Mouse (Mus musculus) yolk sac, embryonic 10.5 days (tissue): ENCODE measurements around the gene St8sia4.

Experiments
- DNase-seq: peaks from one replicate; pipeline ENCODE4 v3.0.0-alpha.2; 2017; ENCODE audit warnings: low spot score

Gene St8sia4

DNA sequence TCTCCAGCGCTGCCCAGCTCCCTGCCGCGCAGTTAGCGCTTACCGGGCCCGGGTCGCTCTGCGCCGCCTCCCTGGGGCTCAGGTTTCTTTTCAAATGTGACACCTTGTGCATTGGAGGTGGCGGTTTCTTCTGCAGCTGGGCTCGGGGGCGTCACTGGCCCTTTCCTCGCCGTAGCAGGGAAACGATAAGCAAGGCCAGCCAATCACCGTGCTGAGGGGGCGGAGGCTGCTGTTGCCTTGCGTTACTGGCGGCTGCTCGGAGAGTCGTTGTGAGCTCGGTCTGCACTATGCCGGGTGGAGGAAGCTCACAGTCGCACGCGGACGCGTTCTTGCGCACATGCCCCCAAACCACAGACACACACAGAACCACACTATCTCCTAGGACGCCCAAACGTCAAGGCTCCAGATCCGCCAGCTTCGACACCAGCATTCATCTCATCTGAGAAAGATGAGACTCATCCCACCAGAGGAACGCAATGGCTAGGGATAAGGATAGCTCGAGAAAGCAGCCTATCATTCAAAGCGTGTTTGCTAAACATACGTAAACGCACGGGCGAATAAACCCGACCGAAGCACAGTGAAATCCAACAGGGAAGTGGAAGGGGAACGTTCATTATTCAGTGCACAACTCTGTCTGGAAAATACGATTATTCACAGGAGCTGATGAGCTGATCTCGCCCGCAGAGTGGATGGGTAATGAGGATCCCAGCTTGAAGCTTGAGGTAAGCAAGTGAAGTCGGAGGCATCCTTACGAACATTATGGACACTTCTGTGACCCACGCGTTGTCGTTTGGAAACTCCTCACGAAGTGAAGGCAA lies at the start of gene St8sia4:
Gene St8sia4, minus strand, starts transcription at position 137 of the 818 bp plus-strand sequence.
- DNase-seq, result peak; percentile 76

DNA sequence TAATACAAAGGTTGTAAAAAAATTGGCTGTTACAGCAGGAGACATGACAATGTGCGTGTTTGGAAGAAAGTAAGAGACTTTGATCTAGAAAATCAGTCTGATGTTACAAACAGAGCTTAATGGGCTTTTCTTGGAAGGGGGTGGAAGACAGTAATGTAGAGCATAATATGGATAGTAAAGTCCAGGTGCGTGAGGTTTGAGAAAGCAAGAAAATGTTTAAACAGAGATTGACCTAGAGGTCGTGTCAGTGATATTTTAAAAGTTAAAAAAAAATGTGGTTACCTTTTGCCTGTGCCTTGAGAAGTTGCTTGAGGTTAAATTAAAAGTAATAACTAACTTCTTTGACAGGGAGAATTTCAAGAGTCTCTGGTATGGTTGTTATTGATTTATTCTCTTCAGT lies 41.8 kb upstream of the St8sia4 start:
- no peak for DNase-seq

DNA sequence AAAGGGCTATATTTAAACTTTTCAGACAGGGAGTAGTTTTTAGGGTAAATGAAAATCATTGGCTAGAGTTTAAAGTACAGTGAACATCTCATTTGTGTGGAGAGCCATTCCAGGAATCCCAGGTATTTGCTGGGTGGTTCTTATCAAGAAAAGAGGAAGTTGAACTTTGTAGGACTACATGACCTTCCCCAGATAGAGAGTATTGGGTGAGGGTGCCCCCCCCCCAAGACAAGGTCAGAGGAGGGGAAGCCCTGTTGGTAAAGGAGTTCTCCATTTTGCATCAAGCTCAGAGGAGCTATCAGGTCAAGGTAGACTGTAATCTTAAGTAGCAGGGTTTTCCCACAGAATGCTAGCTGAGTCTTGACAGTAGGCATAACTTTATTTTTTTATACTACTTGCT lies 32.5 kb upstream of the St8sia4 start:
- DNase-seq, result no peak

DNA sequence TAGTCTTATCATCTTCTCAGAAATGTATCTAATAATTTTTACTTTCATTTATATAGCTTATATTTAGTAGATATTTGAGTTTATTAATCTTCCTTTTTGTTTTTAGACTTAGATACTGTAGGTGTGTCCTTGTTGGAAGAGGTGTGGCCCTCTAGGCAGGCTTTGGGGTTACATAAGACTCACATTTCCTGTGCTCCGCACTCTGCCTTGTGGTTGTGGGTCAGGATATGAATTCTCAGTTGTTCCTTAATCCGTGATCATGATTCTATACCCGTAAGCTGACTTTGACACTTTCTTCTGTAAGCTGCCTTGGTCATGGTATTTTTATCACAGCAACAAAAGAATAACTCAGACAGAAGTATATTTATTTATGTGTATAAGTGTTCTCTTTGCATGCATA lies 6.7 kb upstream of the St8sia4 start:
- DNase-seq, result no peak

DNA sequence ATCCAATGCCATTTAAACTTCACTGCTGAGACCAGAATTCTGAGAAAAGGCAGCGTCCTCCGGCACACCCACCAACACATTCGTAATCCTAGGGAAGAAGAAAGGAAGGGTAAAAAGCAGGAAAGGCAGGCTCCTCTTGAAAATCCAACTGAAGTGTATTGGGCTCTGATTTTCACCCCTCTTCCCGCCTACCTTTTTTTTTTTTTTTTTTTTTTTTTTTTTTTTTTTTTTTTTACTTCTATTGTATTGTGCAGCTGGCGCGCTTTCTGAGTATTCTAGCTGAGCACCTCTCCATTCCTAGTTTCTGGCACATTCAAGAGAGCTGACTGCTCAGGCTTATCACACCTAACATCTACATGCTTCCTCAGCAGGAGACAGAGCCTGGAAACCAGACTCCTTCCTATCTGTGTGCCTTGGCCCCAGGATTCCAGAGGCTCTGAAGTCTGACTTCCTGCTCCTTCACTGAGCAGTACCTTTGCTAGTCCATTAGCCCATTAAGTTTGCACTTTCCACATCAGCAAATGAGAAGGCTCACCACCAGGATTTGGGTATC lies 958 bp upstream of the St8sia4 start:
- peak; percentile 9 for DNase-seq

DNA sequence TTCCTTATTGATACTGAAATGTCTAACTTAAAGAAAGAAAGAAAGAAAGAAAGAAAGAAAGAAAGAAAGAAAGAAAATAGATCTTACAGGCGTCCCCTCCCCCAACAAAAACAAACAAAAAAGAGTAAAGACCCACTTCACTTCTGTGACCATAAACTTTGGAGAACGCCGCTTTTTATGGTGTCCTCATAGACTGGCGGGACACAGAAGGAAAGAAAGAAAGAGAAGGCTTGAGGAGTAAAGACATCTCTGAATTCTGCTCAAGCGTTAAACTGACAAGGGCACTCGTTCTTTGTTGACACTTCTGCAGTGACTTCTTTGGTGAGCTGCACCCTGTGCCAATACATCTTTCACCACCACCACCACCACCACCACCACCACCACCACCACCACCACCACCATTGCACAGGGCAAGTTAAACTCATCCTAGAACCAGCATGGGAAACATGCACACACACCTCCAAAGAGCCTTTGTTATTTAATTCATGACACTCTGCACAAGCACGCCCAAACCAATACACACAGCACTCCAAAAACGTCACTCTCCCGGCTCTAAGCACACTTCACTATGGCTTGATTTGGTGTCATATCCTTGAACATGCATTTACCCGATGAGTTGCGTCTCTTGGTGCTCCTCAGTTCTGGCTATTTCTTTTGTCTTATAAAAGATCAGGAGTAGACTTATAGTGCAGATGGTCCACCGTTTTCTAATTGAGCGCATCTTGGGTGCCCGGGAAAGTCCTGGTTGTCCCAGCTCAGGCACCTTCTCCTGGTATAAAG lies 640 bp downstream of the St8sia4 start:
- no peak for DNase-seq

DNA sequence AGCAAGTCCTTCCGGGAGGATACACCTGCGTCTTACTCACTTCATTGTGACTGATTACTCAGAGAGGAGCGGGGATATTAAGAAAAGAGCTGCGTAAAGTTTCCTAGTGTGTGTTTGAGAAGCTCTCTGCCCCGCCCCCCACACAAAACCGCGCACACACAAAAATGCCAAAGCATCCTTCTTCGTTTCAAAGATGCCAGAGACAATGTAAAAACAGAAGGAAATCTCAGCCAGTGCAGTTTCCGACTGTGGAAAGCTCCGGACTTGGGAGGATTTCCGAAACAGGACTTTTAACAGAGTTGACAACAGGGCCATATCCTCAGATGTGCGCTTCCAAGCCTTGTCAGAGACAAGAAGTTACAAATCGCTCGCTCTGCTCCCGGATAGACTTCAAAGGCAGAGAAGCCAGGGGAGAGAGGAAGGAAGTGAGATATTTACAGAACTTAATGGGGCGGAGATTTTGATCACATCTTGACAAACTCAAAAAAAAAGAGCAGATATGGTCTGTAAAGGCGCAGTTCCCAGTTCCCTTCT lies 1.4 kb downstream of the St8sia4 start:
- peak; percentile 5 for DNase-seq

DNA sequence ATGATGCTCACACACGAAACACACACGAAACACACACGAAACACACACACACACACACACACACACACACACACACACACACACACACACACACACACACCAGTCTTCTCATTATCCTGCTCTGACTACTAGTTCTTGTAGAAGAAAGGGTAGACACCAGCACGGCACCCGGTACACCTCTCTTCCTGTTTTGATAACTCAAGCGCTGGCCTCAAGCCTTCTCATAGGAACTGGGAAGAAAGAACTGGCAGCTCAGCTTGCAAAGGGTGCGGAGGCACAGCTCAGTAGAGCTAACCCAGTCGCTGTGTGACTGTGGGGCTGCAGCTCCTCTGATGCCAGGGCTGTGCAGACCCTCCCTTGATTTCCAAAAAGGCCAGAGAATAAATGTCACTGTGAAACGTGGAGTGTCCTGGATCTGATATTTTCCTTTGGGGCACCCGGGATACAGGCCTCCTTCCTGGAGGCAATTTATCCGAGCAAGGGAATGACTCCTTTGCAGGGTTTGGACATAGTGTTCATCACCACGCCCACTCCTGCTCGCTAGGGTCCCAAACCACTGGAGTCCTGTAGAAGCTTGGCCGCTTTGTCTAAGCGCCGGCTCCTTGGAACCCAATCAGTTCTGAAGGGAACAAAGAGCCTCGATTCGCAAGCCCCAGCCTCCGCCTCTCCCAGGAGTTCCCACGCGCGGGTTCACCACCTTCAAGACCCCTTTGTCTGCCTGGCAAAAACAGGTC lies 2.2 kb downstream of the St8sia4 start:
- DNase-seq, result no peak

DNA sequence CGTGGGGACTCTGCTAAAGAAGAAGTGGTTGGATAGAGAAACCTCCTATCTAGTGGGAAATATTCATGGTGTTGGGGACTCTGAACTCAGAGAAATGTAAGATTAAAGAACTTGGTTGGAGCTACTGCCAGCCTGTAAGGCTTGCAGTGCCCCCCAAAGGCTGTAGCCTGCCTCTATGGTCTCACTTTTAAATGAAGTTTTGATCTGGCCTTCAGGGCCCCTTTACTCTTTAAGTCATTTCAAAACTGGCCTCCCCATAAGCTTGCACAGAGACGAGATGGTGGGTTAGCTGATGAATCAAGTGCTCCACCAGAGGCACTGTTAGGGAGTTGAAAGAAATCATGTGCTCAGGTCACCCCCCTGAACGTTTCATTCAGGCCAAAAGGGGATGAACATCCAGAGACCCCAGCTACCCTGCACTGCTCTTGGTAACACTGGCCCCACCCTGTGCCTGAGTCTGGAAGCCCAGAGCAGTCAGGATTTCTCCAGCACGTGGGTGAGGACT lies 3.0 kb downstream of the St8sia4 start:
- no peak for DNase-seq

DNA sequence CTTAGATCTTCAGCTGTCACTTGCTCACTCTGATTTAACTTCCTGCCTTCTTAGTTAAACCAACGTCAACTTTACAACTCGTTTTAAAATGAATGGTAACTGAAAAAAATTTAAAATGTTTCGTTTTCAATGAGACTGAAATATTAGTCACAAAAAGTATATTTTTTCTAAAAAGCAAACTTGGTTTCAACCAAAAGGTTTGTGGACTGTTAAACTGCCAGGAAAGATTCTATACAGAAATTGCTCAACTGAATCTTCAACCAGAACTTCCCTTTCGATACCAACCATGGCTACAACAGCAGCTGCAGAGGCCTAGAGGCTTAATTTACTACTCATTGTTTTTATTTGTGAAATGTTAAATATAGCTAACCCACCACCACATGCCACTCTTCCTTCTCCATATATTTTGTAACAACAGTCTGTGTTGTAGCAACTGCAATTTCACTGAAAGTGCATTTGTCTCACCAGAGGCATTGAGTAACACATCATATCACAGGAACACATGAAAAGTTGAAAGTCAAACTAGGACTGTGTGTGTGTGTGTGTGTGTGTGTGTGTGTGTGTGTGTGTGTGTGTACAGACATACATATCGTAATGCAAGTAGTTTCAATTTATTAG lies 10.2 kb downstream of the St8sia4 start:
- DNase-seq, result no peak

DNA sequence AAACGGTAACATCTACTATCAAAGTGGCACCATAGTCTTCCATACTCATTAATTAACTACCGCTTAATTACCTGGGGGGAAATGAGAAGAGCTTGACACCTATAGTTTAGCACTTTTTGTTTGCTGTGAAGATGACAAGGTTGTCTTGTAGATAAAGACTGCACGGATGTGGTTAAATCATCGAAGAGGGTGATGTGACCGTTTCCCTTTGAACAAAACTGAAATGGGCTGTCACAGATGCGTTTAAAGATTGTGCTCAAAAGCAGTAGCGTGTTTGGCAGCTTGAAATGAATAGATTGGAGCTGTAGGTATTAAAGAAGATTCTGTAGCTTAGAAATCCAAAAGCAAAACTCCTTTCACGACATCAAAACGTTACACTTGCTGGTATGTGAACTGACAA lies 11.8 kb downstream of the St8sia4 start:
- DNase-seq, result no peak

DNA sequence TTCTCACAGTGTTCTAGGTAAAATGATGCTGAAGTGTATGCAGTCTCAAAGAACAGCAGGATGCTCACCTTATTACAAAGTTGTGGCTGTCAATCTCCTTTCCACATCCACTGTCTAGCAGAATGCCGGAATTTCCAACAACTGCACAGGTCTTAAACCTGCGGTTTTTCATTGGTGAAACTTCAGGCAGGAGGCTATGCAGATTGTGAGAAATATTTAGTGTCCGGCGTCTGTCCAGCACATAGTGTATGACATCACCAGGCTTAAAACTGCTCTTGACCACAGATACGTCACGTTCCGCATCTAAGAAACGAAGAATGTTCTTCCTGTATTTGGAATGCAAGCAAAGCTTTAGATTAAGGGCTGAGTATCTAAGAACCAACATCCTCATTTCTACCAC lies 13.9 kb downstream of the St8sia4 start:
- no peak for DNase-seq

DNA sequence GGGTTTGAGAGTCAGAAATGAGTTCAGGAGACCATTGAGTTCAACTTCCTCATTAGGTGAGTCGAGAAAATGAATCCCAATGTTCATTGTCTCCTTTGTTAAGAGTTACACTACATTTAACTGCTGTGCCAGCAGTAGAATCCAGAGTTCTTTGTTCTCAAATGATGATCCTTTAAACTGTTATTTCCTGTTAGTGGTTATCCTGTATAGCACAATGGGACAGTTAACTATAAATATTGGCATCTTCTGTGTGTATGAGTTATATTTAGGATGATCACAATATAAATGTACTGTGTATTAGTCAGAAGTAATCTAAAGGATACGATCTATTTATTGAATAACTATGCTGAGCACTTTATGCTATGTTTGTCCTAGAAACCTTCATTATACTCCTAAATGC lies 23.1 kb downstream of the St8sia4 start:
- DNase-seq, result no peak

DNA sequence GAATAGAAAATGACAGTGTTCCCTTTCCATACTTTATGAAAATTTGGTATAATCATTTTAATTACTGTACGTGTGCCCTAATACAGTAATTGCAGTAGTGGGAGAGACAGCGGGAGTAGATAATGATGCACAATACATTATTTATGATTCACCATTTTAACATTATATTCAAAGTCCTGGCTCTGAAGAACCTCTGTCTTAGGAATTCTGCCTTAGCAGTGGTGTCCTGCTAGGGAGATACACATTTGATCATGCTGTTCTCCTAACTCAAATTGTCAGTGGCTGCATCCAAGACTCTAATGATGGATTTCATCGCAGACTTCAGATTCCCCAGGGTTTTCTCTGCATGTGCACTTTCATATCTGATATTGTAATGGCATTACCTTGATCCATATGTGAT lies 28.4 kb downstream of the St8sia4 start:
- no peak for DNase-seq

DNA sequence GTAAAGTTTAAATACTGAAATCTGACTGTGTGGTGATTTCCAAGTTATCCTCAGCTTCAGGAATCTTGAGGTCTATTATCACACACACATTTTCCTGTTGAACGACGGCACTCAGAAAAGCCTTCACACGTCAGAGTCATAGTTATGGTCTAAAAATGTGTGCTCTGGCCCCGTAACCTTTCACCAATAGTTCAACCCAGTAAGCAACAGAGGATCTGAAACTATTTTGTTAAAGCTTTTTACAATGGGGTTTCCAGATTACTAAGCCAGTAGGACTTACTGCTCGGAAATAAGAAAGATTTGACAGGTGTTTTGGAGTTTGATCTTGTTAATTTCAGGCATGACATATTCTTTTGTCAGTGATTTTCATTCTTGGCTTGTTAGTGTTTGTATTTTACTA lies 43.0 kb downstream of the St8sia4 start:
- no peak for DNase-seq

DNA sequence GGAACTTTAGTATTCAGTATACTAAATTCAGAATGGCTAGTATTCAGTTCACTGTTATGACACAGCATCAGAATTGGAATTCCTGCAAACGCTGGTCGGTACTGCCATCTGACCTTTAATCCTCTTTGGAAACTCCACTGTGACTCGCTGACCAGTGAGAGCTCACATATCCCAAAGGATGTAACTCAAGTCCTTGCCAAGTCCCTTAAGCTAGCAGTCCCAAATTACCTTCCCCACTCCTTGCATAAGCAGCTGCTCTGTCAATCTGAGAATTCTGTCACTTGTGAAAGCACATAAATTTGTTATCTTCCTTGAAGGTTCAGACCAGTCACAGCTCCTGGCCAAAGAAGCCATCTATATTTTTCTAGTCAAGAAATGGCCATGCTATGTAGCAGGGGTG lies 48.7 kb downstream of the St8sia4 start:
- DNase-seq, result no peak

DNA sequence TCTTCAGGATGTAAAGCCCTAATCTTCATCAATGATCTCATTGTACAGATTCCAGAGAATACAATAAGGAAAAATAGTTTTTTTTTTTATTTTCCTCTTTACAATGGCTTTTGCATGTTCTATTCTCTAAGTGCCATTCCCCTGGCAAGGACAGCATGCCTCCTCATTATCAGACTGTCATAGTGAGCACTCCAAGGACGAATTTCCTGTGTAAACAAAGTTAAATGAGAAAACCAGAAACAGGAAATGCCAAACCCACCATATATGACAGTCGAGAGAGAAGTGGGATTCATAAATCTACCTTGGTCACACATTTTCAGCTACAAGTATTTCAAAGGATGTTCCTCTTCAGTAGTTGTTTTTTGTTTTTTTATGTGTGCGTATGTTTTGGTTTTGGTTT lies 49.2 kb downstream of the St8sia4 start:
- DNase-seq, result no peak

DNA sequence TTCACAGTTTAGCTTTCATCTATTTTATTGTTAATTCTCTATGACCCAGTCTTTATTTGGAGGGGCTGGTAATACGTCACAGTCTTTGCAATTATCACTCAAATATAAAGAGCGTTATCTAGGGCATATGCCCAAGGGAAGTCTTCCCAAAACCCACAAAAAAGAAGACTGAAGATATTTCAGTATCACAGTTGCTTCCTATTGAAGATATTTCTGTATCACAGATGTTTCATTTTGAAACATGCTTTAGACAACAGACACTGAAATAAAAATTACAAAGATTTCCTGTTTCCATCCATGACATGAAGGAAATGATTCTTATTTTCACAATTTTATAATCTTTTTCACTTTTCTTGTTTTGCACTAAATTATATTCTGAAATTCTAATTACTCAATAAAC lies 57.4 kb downstream of the St8sia4 start:
- DNase-seq, result no peak

DNA sequence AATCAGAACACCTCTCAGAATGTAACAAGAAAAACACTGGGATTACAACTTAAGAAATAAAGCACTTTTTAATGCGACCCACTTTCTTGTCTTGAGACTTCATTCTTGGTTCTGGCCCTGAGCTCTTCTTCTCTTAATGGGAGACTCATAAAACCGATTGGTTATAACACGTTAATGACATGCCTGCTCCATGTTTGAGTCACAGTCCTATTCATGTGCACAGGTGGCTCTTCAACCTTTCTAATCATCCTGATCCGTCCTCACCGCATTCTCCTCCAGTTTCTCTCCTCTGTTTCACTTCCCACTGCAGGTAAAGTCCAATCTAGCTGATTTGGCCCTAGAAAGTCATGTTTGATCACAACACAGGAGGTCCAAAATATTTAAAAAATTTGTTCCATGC lies 58.3 kb downstream of the St8sia4 start:
- no peak for DNase-seq

DNA sequence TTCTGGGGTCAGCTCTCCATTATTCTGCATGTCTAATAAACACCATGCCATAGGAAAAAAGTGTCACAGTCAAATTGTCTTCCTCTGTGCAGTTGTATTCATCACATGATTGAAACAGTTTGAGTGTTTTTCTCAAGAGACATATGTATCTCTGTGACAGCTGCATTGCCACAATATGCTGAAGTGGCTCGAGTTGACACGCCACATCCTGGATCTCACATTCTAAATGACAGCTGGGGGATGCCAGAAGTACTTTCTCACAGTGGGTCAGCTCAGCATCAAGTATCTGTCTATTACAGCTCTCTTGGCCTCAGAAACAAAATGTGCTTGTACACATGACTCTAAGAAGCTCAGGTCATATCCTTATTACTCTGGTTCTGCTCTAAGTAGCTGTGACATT lies 61.9 kb downstream of the St8sia4 start:
- no peak for DNase-seq

DNA sequence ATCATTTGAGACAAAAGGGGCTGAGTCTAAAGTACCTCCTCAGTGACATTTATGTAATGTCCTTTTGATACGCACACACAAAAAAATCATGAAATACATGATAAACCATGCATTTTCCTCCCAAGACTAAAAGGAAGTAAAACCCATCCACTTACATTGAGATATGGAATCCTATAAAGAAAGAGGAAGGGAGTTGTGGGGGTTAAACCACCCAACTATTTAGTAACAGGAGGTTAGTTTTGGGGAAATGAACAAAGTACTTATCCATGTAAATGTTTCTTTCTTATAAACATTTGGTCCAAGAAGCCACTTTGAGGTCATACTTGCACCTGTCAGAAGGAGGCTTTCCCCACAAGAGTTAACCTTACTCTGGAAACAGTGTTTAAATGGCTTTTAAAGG lies 69.3 kb downstream of the St8sia4 start:
- DNase-seq, result no peak

DNA sequence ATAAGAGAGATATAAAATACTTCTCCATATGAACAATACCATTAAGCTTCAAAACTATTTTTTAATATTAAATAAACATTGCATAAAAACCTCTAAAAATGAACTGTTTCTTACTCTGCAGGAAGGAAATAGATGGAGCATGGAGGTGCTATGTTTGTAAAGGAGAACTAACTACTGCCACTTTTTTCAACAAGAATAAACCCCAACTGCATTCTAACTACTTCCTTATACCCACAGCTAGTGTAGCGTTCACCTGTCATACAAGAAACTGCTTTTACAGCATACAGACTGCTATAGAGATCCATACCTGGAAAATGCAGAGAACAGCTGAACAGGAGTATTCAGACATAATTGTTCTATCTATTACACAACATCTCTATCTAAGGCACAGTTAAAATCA lies 70.5 kb downstream of the St8sia4 start:
- no peak for DNase-seq
